Mouse (Mus musculus) urinary bladder, postnatal 14 days (tissue): Measurements from ENCODE around the gene Gm38431.
"Not testable (repeated sequence)": the region's sequence is repeated elsewhere in the genome, so short reads cannot be mapped to it uniquely, and the experiment has no call there.

Source experiments
- DNase-seq: peaks from one replicate; pipeline ENCODE4 v3.0.0; 2021; ENCODE audit warnings: low spot score

Gene Gm38431

DNA sequence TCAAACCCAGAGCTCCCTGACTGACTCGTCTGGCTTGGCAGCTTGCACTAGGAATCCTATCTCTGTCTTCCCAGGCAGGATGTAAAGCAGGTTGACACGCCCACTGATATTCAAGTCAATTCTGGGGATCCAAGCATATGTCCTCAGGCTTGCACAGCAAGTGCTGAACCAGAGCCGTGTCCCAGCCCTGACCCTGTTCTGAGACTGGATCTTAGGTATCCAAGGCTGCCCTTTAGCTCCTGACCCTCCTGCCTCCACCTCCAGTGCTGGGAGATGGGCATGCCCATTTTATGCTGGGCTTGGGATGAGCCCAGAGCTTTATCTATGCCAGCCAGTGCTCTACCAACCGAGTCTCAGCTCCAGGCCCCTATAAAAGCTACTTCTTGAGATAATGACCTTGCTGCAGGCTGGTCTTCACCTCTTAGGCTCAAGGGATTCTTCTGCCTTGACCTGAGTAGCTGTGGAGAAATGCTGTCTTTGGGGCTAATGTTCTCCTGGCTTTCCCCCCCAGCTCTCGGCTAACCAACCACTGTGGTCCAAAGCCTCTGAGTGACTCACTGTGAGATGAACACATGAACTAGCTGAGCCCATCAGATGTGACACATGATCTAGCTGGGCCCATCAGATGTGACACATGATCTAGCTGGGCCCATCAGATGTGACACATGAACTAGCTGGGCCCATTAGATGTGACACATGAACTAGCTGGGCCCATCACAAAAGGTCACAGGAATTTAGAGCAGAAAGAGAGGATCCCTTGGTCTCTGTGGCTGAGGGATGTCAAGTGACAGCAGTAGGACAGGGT is 14.2 kb upstream of the Gm38431 start:
- DNase-seq: no peak

DNA sequence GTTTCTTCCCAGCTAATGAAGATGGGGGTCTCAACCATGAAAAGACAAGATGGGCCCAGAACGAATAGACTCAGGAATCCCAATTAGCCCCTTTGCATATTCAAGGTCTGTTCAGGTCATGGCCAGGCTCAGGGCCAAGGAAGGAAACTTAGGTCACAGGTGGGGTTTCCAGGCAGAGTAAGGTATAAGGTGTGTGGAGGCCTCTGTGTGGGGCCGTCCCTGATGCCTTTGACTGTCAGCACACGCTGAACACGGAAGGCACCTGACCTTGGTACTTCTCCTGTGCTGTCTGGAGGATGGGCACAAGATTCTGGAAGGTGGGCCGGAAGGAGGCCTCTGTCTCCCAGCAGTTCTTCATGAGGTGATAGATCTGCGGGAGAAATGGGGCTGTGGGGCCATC is 13.0 kb upstream of the Gm38431 start:
- DNase-seq: no peak

DNA sequence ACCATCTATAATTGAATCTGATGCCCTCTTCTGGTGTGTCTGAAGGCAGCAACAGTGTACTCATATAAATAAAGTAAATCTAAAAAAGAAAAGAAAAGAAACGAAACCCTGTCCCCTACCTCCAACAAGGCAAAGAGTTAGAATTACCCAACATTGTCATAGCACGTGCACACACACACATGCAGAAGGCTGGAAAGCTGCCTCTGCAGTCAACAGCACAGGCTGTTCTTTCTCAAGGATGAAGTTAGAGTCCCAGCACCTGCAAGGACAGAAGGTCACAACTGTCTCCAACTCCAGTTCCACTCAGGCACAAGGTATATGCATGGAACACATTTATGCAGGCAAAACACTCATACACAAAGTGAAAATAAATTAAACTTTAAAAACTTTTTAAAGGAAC is 10.3 kb upstream of the Gm38431 start:
- no peak for DNase-seq

DNA sequence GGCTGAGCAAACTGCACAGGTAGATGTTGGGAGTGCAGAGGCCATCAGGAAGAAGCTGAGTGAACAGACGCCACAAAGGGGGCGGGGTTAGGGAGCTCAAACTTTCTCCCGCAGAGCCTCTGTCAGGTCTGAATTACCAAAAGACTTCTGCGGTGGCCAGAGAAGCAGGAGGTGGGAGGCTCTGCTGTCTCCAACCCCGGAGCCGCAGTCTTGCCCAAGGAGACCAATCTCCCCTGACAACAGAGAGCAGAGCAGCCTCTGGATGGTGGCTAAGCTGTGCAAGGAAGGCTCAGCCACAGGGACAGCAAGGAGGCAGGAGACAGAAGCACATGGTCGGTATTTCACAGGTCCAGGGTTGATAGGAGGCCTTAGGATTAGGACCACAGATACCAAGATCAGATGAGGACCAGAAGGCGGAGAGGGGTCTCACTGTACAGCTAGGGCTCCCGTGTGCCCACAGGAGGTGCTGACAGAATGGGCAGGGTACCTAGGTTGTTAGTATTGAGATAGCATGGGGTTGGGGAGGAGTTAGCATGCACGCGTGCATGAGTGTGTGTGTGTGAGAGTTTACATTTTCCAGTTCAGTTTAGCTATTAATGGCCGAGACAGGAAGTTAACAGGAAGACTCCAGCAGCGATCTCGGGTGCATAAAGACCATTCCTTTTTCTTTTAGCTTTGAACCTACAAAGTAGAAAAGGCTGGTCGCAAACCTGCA is 8.8 kb upstream of the Gm38431 start:
- DNase-seq: no peak

DNA sequence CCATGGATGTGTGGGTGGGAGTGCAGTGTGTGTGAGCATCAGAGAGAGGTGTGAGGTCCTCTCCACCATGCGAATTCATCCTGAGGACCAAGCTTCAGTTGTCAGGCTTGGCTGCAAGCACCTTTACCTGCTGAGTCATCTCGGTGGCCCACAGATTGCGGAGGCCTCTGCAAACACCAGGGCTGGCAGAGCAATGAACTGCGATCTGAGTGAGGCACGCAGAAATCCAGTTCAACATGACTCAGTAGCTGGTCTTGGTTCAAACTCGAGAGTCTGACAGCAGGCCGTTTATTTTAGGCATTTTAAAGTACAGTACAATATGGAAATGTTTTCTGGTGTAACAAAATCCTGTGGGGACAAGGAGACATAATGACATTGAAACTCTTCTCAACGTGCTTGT is 6.0 kb upstream of the Gm38431 start:
- DNase-seq: peak; percentile 49

DNA sequence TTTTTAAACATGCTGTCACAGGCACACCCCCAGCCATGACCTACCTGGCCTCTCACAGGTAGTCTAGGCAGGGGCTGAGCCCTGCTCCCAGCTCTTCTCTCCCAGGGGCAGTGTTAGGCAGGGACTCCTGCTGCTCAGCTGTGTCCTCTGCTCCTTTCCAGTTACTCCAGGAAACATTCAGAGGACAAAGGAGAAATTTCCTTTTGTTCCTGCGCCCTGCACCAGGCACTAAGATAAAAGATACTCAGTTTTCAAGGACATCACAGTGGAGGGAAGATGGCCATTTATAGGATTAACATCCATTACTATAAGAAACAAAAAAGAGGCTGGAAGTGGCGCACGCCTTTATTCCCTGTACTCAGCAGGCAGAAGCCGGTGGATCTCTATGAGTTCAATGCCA is 4.2 kb upstream of the Gm38431 start:
- DNase-seq: no peak

DNA sequence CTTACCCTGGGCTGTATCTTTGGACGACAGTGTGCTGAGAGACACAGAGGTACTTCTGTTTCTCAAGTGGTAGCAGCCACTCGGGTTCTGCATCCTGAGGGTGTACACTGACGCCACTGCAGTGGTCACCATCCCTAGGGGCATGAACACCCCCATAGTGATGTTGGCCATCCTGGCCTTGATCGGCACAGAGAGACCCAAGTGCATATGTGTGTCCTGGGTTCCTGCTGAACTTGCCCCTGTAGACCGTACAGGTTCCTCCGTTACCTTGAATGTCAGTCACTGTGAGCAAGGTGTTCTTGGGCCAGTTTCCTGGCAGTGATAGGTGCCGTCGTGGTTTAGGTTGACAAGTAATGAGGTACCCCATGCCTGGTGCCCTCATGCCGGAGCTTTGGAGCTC is 1.6 kb upstream of the Gm38431 start:
- no peak for DNase-seq

DNA sequence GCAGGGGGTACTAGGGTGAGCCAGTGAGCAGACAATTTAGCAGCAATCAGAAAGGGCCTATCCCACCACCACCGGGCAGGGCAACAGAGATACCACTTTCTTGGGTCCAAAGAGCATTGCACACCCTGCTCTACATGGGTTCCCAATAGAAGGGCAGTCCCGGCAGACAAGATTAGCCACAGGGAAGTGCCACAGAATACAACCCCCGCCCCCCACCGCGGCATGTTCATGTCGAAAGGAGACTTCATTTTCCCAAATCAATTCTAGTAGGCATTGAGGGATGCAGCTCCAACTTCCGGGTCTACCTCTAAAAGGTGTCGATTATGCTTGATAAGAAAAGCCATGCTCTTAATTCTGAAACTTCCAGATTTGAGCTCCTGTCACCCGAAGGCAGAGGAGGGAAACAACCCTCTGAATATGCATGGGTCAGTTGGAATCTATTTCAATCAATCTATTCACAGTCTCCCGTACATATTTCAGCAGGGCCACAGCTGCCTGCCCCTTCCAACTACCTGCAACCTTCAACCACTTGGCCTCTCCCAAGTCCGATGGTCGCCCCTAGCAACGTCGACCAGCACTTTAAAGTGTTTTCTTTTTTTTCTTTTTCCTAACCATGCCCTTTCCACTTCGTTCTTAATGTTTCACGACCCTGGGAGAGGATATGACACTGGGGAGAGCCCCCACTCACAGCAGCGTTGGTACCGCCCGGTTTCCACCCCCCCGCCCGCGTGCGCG is 658 bp downstream of the Gm38431 start:
- DNase-seq: no peak

DNA sequence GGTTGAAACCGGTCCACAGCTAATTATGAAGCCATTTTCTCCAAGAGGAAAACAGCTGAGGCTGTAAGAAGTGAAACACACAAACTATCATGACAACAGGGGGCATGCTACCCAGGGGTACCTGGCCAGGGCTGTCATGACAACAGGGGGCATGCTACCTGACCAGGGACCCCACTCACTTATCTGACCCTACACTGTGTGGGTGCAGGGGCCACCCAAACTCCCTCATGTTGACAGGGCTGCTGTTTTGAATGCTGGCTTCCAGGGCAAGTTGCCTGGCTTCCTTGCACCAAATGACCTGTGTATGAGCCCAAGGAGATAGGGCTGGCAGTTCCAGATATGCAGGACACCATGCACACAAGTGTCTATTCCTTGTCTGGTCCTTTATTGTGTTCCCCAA is 1.3 kb downstream of the Gm38431 start:
- DNase-seq: no peak

DNA sequence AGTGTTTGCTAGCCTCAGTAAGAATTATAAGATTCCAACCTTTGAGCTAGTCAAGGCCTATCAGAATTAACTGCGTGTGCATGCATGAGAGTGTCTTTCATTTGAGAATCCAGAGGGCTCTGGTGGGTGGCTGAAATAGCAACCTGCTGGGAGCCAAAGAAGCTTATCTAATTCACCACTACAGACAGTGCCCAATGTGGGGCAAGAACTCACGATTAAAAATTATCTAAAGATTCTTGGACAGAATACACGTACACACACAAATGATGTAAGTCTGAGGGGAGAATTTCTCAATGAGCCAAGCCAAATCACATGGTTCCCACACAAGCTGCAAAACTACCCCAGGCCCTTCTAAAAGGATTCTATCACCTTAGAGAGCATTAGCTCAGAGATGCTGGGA is 8.5 kb downstream of the Gm38431 start:
- no peak for DNase-seq

DNA sequence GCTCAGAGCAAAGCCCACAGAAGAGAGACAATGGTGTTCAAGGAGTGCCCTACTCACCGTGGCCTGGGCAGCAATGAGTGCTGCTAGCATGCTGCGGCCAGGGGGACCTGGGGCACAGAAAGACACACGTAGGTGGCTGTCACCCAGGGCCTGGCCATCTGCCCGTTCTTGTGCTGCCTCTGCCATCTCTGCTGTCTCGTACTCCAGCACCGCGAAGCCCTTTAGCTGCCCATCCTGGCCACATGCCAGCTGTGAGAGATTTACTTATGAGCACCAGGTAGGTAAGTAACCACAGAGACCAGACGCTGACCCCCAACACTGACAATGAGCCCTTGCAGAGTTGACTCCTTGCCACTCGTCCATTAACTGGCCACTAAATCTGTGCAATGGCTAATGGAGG is 10.7 kb downstream of the Gm38431 start:
- DNase-seq: no peak

DNA sequence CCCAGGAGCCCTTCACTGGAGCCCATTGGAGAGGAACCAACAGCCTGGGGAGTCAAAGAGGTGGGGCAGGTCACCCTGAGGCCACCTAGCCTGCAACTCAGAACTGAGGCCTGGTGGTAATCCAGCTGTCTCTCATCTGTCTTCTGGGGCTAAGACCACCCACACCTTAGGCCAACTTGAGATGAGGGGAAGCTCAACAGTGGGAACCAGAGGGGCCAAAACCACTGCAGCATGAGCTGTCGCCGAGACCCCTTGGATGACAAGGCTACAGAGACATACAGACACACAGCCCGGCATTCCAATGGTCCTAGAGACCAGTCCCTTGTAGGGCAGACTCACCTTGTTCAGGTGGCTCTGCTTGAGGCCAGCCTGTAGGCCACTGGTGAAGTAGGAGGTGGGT is 16.2 kb downstream of the Gm38431 start:
- no peak for DNase-seq

DNA sequence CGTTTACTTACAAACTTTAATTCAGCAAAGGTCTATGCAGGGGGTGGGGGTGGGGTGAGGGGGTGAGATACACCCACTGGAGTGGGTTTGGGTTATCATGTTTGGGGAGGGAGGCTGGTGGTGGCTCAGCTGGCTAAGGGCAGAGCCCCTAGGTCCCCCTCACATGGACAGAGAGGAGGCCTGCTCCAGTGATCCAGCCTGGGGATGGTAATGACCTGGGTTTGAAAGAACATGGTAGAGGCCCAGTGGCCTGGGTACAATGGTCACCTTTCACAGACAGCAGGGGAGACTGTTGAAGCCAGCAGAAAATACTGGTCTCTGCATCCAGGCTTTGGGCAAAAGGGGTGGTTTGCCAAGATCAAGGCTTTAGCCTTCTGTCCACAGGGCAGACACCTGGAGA is 17.6 kb downstream of the Gm38431 start:
- DNase-seq: no peak

DNA sequence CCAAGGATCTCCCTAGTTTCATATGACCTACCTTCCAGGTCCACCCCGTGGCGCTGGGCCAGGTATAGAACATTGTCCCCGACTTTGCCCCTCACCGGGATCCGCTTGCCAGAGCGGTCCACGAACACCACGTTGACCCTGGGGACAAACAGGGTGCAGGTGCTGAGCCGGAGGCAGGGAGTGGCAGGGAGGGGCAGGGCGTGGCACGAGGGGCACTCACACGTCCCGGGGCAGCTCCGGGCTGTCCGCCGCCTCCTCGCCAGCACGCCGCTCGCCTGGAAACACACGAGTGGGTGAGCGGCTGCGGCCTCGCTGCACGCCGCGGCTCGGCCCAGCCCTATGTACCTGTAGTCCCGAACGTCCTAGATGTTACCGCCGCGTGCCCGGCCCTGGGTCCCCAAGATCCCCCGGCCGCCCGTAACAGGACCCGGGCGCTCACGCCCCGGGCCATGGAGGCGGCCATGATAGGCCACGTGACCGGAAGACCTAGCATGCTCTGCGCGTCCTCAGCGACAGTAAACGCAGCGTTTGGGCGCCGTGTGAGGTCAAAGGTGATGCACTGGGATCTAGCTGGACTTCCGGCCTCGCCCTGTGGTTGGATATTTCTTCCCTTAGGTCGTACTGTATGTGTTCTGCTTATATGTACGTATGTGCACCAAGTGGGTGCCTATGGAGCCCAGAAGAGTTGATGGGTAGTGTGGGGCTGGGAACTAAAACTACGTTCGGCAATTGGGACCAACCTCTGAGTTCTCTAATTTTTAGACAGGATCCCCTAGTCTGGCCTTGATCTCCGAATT is 18.6 kb downstream of the Gm38431 start, which contains the start of the genes Gm49373 and Fdx1l:
Gene Gm49373 (minus strand): TSS at position 53 of the 797 bp plus-strand sequence.
Gene Fdx1l (minus strand): TSS at position 571 of the 797 bp plus-strand sequence.
- peak; percentile 90 for DNase-seq

DNA sequence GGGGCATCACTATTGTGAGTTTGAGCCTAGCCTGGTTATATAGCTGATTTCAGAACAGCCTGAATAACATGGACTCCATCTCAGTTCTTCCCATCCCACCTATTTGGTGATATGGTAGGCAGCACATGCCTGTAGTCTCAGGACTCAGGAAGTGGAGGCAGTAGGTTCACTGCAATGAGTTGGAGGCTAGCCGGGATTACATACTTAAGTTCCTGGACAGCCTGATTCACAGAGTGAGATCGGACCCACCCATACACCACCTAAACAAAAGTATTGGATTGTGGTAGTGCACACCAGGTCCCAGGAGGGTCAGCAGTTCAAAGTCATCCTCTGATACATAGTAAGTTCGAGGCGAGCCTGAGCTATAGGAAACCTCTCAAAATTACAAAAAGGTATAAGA is 19.2 kb downstream of the Gm38431 start:
- DNase-seq: no peak

DNA sequence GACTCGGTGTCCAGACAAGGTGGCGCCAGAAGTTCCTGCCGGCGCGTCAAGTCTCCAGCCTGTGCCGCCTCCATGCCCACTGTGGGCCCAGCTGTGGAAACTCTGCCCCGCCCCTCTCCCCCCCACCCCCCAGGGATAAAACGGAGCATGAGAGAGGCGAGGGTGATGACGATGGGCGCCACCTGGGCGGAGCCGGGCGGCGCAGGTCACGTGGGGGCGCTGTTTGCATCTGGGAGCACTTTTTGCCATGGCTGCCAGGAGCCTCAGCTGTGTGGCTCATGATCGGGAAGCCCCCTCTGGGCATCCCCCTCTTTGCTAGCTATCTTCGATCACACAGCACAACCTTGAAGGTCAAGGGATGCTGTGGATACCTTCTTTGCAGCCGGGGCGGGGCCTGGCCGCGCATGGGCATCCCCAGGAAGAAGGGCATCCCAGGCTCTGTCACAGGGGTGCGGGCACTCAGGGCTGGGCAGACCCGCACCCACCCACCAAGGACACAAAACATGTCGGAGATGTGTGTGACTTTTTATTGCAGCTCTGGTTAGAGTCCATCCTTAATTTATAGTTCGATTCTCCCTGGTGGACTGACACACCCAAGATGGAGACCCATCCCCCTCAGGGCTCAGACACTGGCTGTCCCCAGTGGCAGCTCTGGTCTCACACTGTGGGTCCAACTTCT is 24.7 kb downstream of the Gm38431 start, which contains the start of gene Zglp1:
Gene Zglp1 (minus strand): TSS at position 88 of the 679 bp plus-strand sequence.
- no peak for DNase-seq

DNA sequence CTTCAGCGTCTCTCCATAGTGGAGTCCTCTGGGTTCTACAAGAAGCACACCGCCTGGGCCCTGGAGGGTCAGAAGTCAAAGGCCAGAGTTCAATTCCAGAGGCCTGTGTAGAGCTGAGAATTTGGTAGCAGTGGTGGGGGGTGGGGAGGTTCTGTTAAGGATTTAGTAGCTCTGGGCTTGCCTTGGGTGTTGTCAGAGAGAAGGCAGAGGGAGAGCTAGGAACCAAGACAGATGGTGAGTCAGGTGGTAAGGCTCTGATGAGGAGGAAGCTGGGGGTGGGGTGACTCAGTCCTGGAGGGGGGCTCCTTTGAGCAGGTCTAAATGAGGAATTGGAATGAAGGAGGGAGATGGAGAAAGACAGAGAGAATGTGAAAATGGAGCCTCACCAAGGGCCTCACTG is 28.9 kb downstream of the Gm38431 start:
- DNase-seq: no peak

DNA sequence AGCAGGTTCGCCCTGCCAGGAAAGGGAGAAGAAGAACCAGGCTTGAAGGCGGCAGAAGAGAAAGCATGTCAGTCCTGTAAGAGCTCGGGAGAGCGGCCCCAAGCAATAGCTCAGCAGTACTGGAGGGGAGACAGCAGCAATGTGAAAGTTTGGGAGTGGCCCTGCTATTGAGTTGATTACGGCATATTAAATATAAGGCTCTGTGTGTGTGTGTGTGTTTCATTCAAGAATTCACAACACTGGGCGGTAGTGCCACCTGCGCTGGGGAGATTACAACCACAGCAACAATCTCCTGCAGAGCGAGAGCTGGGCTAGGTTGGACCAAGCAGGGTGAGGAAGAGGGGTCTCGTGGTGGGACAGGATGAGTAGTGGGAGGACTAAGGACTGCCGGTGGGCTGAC is 40.2 kb downstream of the Gm38431 start:
- no peak for DNase-seq

DNA sequence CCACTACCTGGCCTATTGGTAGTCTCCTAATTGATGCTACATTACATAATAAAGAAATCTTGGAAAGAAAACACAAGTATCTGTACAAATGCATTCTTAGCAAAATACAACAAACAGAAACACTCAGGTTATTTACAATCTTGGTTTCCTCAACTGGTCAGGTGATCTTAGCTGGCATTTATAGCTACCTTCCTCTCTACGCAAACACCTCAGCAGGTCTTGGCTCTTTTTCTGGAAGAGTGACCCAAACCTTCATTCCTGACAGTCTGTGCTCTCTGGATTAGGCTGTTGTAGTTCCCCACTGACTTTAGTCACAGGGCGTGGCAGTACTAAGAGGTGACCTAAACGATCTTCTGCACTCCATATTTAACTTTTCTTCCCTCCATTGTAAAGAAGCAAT is 46.6 kb downstream of the Gm38431 start:
- no peak for DNase-seq

DNA sequence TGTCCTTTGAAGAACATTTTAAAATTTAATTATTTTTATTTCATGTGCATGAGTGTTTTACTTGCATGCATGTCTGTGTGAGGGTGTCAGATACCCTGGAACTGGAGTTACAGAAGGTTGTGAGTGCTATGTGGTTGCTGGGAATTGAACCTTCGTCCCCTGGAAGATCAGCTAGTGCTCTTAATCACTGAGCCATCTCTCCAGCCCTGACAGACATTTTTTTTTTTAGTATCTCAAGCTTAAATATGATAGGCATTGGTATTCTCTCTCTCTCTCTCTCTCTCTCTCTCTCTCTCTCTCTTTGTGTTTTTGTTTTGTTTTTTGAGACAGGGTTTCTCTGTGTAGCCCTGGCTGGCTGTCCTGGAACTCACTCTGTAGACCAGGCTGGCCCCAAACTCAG is 47.0 kb downstream of the Gm38431 start:
- not testable (repeated sequence) for DNase-seq

DNA sequence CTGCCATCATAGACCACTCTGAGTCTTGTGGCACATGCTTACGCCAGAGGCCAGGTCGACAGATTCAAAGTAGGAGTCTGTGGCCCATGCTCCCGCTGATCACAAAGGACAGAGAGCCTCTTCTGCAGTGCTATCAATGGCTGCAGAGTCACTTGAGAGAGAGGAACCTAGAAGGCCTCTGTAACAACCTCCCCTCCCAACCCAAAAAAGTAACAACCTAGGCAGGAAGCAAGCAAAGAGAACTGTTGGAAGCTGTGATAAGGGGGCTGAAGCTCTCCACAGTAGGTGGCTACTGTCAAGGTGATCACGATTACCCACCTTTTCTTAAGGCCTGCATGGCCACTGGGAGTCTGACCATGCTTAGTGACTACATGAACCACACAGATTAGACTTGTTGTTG is 48.2 kb downstream of the Gm38431 start:
- DNase-seq: no peak
